Mouse (Mus musculus): ENCODE measurements around the gene Ncl. TPM values are rescaled to one million over a fixed set of nuclear protein-coding genes. Genes with fewer than 3 reads are reported as not detected.

The Ncl gene
- total RNA-seq (2014; rRNA removed; ENCODE audit: low replicate concordance) (11.2 and 31.7 TPM in 2 replicates), polyA plus RNA-seq (2015; fragmentation: Nextera tagmentation; extraction: Ambion mirVana) (153 and 174 TPM in 2 replicates)

GRCm38 (mm10) chr1:86358906-86359797, at the start of gene Ncl:
Ncl (minus strand) TSS chr1:86359400.
- peak; percentile 98 for DNase-seq (ENCODE audit: low spot score)
- Histone ChIP-seq H3K9me3 (replicated peaks; ENCODE audit: control insufficient read depth, low read length) (no peaks in the 10 kb centered on the region), H3K27me3 (ENCODE audit: control insufficient read depth, insufficient read depth, low read length) (no peaks in the 10 kb centered on the region), H3K36me3 (replicated peaks; ENCODE audit: control insufficient read depth, insufficient read depth, low read length) (peaks cover 32% of the 10 kb centered on the region), H3K27ac (ENCODE audit: low read depth) (peak within 1 kb of the TSS; percentile 100), H3K4me1 (ENCODE audit: control insufficient read depth, insufficient read depth) (peaks cover 11% of the 10 kb centered on the region), H3K4me3 (ENCODE audit: low read depth, low read length) (peak within 1 kb of the TSS; percentile 82), H3K9ac (replicated peaks; ENCODE audit: low read depth, low read length) (peak within 1 kb of the TSS; percentile 90), H3K4me2 (ENCODE audit: low read depth, low read length) (peak within 1 kb of the TSS; percentile 91)
- ATAC-seq (ENCODE audit: insufficient read depth, low read depth) = peak; percentile 96
- no peak for TF ChIP-seq CTCF (IDR thresholded peaks at IDR 0.05; ENCODE audit: low read depth)
- TF ChIP-seq EP300 (IDR thresholded peaks at IDR 0.05; ENCODE audit: low read depth) = no peak; the same call in 1 of the 2 replicates
- WGBS = under 1% methylated on average over 102 of the region's 102 CpGs

- WGBS = 83% methylated on average over 10 of the region's 10 CpGs
- H3K27me3 ChIP-seq (ENCODE audit: control insufficient read depth, insufficient read depth, low read length) = no peaks in the 10 kb centered on the region
- TF ChIP-seq CTCF (IDR thresholded peaks at IDR 0.05; ENCODE audit: low read depth) (no peak), EP300 (IDR thresholded peaks at IDR 0.05; ENCODE audit: low read depth) (no peak)
- H3K4me2 ChIP-seq (ENCODE audit: low read depth, low read length) = no peak overlapping the region
- peaks cover 11% of the 10 kb centered on the region for H3K4me1 ChIP-seq (ENCODE audit: control insufficient read depth, insufficient read depth)
- no peaks in the 10 kb centered on the region for H3K36me3 ChIP-seq (replicated peaks; ENCODE audit: control insufficient read depth, insufficient read depth, low read length)
- ATAC-seq (ENCODE audit: insufficient read depth, low read depth) (no peak), DNase-seq (ENCODE audit: low spot score) (no peak)
- H3K27ac ChIP-seq (ENCODE audit: low read depth) = no peak overlapping the region
- H3K9ac ChIP-seq (replicated peaks; ENCODE audit: low read depth, low read length) = no peak overlapping the region
- no peaks in the 10 kb centered on the region for H3K9me3 ChIP-seq (replicated peaks; ENCODE audit: control insufficient read depth, low read length)
- no peak overlapping the region for H3K4me3 ChIP-seq (ENCODE audit: low read depth, low read length)
These were observed 49.3 kb upstream of the Ncl start for GRCm38 (mm10) chr1:86408515-86408914.

- ATAC-seq (ENCODE audit: insufficient read depth, low read depth) = peak; percentile 57
These were observed 47.7 kb upstream of the Ncl start for GRCm38 (mm10) chr1:86406914-86407313.

GRCm38 (mm10) chr1:86406313-86406712, 47.1 kb upstream of the Ncl start:
- H3K9ac ChIP-seq (replicated peaks; ENCODE audit: low read depth, low read length) = no peak overlapping the region
- no peak for ATAC-seq (ENCODE audit: insufficient read depth, low read depth)
- H3K27ac ChIP-seq (ENCODE audit: low read depth) = no peak overlapping the region
- peaks cover 11% of the 10 kb centered on the region for H3K4me1 ChIP-seq (ENCODE audit: control insufficient read depth, insufficient read depth)
- H3K36me3 ChIP-seq (replicated peaks; ENCODE audit: control insufficient read depth, insufficient read depth, low read length) = no peaks in the 10 kb centered on the region
- no peak for TF ChIP-seq CTCF (IDR thresholded peaks at IDR 0.05; ENCODE audit: low read depth)
- TF ChIP-seq EP300 (IDR thresholded peaks at IDR 0.05; ENCODE audit: low read depth) = no peak
- no peak overlapping the region for H3K4me2 ChIP-seq (ENCODE audit: low read depth, low read length)
- H3K4me3 ChIP-seq (ENCODE audit: low read depth, low read length) = no peak overlapping the region
- H3K9me3 ChIP-seq (replicated peaks; ENCODE audit: control insufficient read depth, low read length) = no peaks in the 10 kb centered on the region
- 60% methylated on average over 4 of the region's 4 CpGs for WGBS
- no peaks in the 10 kb centered on the region for H3K27me3 ChIP-seq (ENCODE audit: control insufficient read depth, insufficient read depth, low read length)
- DNase-seq (ENCODE audit: low spot score) = no peak

More at GRCm38 (mm10) chr1:86406914-86407313, 47.7 kb upstream of the Ncl start:
- TF ChIP-seq EP300 (IDR thresholded peaks at IDR 0.05; ENCODE audit: low read depth) (no peak), CTCF (IDR thresholded peaks at IDR 0.05; ENCODE audit: low read depth) (no peak)
- H3K9me3 ChIP-seq (replicated peaks; ENCODE audit: control insufficient read depth, low read length) = no peaks in the 10 kb centered on the region
- H3K36me3 ChIP-seq (replicated peaks; ENCODE audit: control insufficient read depth, insufficient read depth, low read length) = no peaks in the 10 kb centered on the region
- no peak overlapping the region for H3K27ac ChIP-seq (ENCODE audit: low read depth)
- H3K4me3 ChIP-seq (ENCODE audit: low read depth, low read length) = no peak overlapping the region
- H3K4me2 ChIP-seq (ENCODE audit: low read depth, low read length) = no peak overlapping the region
- WGBS = 38% methylated on average over 8 of the region's 8 CpGs
- no peak for DNase-seq (ENCODE audit: low spot score)
- H3K9ac ChIP-seq (replicated peaks; ENCODE audit: low read depth, low read length) = no peak overlapping the region
- peaks cover 11% of the 10 kb centered on the region for H3K4me1 ChIP-seq (ENCODE audit: control insufficient read depth, insufficient read depth)
- no peaks in the 10 kb centered on the region for H3K27me3 ChIP-seq (ENCODE audit: control insufficient read depth, insufficient read depth, low read length)

- no peak overlapping the region for H3K9ac ChIP-seq (replicated peaks; ENCODE audit: low read depth, low read length)
- no peak overlapping the region for H3K4me3 ChIP-seq (ENCODE audit: low read depth, low read length)
- H3K27ac ChIP-seq (ENCODE audit: low read depth) = no peak overlapping the region
- peaks cover 11% of the 10 kb centered on the region for H3K4me1 ChIP-seq (ENCODE audit: control insufficient read depth, insufficient read depth)
- no peaks in the 10 kb centered on the region for H3K27me3 ChIP-seq (ENCODE audit: control insufficient read depth, insufficient read depth, low read length)
- 53% methylated on average over 5 of the region's 5 CpGs for WGBS
- H3K4me2 ChIP-seq (ENCODE audit: low read depth, low read length) = no peak overlapping the region
- H3K36me3 ChIP-seq (replicated peaks; ENCODE audit: control insufficient read depth, insufficient read depth, low read length) = no peaks in the 10 kb centered on the region
- DNase-seq (ENCODE audit: low spot score) (no peak), ATAC-seq (ENCODE audit: insufficient read depth, low read depth) (no peak)
- H3K9me3 ChIP-seq (replicated peaks; ENCODE audit: control insufficient read depth, low read length) = no peaks in the 10 kb centered on the region
- no peak for TF ChIP-seq EP300 (IDR thresholded peaks at IDR 0.05; ENCODE audit: low read depth)
- TF ChIP-seq CTCF (IDR thresholded peaks at IDR 0.05; ENCODE audit: low read depth) = peak; percentile 43
These were observed 45.6 kb upstream of the Ncl start for GRCm38 (mm10) chr1:86404834-86405233.

Measured in heart, postnatal 0 days (tissue).